Mouse (Mus musculus): ENCODE results near the gene Coasy. TPM values are rescaled to one million over a fixed set of nuclear protein-coding genes. Genes with fewer than 3 reads are reported as not detected.
A peak's percentile ranks its signal among the peaks of the same experiment; 100 is the strongest.

Gene Coasy
- total RNA-seq (2014; fragmentation: Nextera tagmentation) (26.8 and 35.8 TPM in 2 replicates), total RNA-seq (2017) (30.5 and 32.2 TPM in 2 replicates)

DNA sequence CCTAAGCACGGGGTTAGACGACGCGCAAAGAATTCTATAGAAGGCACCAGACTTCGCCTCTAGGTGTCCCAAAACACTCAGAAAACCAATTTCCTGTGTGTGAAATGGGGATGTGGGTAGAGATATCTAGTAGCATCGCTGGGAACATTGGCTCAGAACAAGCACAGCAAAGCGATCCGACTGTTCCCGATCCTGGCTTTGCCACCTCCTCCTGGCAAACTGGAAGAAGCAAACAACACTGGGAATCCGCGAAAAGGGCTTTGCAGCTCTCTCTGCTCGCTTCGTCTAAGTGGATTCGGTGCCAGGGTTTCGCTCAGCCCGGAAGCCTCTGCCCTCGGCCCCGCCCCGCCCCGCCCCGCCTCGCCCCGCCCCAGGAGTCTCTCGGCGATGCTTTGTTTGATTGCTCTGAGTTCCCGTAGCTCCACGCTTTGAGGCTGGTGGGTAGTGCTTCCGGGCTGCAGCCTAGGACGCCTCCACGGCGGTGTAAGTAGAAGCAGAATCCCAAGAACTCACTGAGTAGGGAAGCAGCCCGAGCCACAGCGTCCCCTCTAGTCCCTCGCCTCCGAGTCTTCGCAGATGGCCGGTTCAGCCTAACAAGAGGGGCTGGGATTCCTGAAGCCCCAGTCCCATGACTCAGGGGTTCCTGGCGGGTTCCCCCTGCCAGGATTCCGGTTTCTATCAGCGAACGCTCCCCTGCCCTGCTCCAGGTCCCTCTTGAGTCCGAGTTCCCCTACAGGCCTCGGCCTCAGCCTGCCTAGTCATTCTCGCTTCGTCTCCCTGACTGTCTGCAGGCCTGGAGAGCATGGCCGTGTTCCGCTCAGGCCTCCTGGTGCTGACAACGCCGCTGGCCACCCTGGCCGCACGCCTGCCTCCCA is at the start of gene Coasy:
Coasy (plus strand) TSS at position 358 of the 875 bp plus-strand sequence.
- peak; percentile 47 for ATAC-seq (replicated peaks; ENCODE audit: poor library complexity, severe bottlenecking)

DNA sequence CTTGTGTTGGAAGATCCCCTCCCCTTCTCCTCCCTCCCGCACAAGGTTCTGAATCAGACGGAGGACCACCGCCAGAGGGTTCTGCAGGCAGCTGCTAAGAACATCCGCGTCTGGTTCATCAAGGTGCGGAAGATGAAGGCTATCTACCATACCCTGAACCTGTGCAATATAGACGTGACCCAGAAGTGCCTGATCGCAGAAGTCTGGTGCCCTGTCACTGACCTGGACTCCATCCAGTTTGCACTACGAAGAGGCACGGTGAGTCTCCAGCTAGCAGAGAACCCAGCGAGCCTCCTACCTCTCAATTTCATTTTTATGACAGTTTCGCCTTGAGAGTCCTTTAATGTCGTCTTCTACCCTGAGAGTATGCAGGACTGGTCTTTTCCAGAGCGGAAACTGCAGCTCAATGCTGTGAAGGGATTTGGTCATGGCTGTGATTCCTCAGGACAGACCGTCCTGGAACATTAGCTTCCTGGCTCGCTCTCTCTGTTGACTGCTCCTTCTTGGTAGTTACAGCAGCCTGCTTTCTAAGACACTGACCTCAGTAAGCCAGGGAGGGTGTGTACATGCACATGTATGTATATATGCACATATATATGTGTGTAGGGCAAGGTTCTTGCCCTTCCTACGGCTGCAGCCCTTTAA is 48.4 kb upstream of the Coasy start:
- ATAC-seq (replicated peaks; ENCODE audit: poor library complexity, severe bottlenecking), result no peak

DNA sequence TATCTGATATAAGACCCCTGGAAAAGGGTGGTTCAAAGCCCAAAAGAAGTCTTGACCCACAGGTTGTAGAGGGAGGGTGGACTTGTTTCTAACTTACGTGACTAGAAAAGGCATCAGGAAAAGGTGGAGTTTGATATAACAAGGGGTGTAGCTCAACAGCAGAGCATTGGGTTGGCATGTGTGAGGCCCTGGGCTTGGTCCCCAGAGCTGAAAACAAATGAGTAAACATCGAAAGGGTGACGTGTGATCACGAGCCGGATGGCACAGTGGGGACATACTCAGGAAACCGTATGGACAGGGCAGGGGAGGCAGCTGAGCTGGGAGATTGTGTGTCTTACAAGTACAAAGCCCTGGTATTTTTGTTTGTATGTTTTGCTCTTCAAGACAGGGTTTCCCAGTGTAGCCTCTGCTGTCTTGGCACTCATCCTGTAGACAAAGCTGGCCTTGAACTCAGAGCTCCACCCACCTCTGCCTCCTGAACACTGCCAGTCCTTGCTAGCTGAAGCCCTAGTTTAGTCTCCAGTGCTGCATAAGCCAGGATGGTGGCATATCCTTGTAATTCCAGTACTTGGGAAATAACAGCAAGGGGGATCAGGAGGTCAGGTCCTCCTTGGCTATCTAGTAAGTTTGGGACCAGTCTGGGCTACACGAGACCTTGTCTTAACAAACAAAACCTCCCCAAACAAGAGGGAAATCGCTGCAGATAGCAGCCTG is 47.6 kb upstream of the Coasy start:
- ATAC-seq (replicated peaks; ENCODE audit: poor library complexity, severe bottlenecking), result no peak

DNA sequence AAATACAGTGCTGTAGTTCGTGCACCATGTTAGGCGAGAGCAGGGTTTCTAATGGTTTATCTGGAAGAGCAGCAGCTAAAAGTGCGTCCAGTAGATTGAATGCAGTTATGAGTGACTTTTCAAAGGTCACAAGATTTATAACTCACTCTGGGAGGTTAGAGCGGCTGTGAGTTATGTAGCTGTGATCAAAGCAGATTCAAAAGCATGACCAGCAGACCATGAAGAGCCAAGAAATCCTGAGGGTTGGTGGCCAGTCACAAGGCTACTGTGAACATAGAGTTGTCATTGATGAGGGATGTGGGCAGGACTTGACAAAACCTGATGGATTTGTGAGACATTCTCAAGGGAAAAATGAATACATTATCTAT is 47.1 kb upstream of the Coasy start:
- ATAC-seq (replicated peaks; ENCODE audit: poor library complexity, severe bottlenecking), result no peak

DNA sequence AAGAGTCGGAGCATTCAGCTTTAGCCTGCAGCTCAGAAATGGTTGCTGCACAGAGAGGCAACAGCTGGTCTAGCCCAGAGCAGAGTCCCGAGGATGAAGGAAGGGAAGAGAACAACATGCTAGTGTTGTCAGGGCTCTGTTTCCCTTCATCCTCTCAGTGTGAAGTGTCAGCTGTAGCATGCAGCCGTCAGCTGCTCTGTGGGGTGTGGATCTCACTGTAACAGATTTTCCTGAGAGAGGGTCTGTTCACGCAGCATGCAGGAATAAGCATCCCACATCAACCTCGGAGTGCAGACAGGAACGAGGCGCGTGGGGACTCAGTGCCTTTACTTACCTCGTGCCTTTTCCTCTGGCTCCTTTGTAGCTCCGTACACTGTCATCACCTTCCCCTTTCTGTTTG is 44.6 kb upstream of the Coasy start:
- no peak for ATAC-seq (replicated peaks; ENCODE audit: poor library complexity, severe bottlenecking)

DNA sequence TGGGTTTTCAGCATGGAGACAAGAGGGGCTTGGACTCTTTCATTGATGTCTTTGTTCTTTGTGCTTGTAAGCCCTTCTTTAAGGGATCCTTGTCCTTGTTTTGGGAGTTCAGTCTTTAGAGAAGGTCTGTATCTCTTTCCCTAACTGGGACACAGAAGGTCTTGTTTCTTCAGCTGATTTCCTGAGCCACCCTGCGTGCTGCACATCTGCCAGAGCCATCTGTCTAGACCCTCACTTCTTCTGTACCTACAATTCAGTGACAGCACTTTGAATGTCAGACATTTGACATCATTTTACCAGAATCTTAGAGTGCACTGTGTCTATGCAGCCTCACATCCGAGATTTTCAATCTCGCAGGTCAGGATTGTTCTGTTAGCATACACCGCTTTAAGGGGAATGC is 36.5 kb upstream of the Coasy start:
- ATAC-seq (replicated peaks; ENCODE audit: poor library complexity, severe bottlenecking), result no peak

DNA sequence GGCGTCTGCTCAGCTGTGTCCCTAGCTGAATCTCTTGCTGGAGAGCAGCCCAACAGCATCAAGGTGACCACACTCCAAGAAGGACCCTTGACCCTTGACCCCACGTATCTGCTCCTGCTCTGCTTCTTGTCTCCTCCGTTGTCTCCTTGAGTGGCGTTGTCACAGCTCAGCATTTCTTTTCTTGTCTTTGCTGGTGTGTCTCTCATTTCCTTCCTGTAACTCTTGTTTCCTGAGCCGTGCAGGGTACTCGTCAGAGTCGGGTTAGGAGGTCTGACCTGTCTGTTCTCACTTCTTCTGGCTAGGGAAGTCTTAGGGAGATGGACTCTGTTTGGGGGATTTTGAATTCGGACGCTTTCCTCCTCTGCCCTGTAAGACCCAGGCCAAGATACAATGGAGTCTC is 35.9 kb upstream of the Coasy start:
- no peak for ATAC-seq (replicated peaks; ENCODE audit: poor library complexity, severe bottlenecking)

DNA sequence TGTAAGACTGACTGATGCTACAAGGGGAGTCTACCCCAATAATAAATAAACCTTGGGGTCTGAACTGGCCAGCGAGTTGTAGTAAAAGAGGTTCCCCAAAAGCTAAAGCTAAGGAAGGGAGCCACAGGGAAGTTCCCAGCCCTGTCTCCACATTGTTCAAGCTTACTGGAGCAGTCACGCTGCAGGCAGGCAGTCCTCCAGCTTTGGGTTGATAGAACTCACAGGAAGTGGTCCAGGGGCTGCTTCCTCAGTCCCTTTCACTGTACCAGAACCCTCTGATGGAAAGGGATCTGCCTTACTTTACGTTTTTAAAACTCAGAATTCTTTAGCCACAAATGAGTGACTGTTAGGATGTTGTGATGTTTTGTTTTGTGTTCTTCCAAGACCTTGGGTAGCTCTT is 34.9 kb upstream of the Coasy start:
- 0 out of 2 replicates have a peak, but pooled peaks have one; percentile 25 for ATAC-seq (replicated peaks; ENCODE audit: poor library complexity, severe bottlenecking)

DNA sequence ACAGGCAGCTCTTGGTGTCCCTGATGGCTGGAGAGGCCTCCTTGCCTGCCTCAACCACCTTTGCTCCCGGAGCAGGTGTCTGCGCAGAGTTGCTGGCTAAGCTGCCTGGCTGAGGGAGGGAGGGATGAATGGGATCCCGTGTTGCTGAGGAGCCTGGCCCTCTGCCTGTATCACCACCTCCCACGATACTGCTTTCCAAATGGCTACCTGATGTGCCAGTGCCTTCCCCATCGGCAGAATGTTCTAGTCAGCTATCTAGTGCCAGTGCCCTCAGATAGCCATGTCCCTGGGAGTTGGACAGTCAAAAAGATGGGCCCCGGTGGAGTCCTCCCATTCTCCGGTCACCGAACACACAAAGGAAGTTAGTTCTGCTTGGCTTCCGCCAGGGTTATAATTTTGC is 32.0 kb upstream of the Coasy start:
- no peak for ATAC-seq (replicated peaks; ENCODE audit: poor library complexity, severe bottlenecking)

DNA sequence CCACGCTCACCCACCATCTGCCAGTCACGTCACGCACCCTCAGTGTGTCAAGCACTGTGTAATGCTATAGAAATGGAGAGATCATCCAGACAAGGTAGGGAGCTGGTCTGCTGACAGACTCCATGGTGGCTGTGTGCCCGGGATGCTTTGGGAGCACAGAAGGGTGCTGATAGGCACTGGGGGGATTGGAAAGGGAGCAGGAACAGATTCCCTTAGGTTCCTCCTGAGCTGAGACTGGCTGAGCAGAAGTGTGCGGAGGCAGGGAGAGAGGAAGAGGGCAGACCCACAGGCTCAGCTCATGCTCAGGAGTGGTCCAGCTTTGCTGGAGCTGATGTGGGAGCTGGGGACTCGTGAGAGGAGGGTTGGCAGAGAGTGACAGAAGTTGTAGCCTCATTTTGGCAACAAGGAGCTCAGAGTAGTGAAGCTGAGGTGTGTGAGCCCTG is 31.3 kb upstream of the Coasy start:
- ATAC-seq (replicated peaks; ENCODE audit: poor library complexity, severe bottlenecking), result no peak

DNA sequence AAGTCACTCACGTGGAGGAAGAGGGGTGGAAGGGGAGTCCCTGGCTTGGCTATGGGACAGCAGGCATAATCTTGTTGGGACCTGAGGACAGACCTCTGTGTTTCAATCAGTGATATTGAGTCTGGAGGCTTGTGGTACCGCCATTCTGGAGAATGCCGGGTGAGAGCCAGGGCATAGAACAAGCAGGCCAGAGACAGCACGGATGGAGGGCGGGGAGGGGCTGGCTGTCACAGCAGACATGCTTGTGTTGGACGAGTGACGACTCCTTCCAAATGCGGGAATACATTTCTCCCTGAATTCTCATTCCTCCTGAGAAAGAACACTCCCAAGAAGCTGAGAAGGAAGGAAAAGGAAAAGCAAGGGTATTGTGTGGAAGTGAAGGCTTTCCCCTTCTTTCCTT is 30.7 kb upstream of the Coasy start:
- no peak for ATAC-seq (replicated peaks; ENCODE audit: poor library complexity, severe bottlenecking)

DNA sequence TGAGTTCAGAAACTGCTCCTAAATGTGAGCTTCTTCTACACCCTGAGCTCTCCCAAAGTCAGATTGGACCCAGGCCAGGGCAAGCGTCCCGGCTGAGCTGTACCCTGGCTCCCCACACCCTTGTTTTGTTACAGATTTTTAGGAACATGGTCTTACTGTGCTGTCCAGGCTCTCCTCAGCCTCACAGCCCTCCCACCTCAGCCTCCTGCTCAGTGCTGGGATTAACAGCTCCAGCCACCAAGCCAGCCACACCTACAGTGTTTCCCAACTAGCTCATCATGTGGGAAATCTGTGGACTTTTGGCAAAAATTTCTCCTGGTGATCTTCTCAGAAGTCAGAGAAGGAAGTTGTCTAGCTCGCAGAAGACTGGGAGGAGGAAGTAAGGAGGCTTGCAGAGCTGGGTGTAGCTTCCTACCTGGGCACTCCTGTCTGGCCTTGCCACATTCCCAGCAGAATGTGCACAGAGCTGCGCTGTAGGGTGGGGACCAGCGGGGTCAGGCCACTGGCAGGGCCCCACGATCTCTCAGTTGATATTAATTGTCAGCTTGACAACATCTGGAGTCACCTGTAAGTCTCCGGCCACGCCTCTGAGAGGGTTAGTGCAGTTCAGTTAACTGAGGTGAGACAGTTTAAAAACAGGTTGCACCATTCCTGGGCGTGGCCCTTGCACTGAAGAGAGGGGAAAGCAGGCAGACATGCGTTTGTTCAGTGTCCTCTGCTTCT is 29.5 kb upstream of the Coasy start:
- ATAC-seq (replicated peaks; ENCODE audit: poor library complexity, severe bottlenecking), result peak; percentile 21; the same call in 1 of the 2 replicates

DNA sequence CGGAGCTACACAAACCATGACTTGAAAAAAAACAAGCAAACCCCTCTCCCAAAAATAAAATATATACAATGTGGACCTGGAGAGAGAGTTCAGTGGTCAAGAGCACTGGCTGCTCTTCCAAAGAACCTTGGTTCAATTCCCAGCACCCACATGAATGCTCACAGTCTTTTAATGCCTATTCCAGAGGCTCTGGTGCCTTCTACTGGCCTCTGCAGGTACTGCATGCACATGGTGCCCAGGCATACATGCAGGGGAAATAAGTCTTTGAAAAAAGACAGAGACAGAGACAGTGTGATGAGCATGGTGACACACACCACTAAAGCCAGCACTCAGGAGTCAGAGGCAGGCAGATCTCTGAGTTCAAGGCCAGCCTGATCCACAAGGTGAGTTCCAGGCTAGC is 28.4 kb upstream of the Coasy start:
- ATAC-seq (replicated peaks; ENCODE audit: poor library complexity, severe bottlenecking), result no peak

DNA sequence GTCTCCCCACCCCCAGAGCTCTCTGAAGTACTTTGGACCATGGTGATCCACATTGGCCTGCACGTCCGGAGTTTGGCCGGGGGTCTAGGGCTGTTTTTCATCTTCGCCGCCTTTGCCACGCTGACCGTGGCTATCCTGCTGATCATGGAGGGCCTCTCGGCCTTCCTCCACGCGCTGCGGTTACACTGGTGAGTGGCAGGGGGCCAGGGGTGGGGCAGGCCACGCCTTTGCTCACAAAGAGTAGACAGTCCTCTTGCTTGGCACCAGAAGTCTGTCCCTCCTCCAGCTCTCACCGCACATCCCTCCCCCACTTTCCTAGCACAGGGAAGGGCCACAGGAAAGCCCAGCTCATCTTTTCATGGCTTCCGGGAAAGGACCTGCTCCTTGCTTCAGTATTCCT is 26.9 kb upstream of the Coasy start:
- no peak for ATAC-seq (replicated peaks; ENCODE audit: poor library complexity, severe bottlenecking)

DNA sequence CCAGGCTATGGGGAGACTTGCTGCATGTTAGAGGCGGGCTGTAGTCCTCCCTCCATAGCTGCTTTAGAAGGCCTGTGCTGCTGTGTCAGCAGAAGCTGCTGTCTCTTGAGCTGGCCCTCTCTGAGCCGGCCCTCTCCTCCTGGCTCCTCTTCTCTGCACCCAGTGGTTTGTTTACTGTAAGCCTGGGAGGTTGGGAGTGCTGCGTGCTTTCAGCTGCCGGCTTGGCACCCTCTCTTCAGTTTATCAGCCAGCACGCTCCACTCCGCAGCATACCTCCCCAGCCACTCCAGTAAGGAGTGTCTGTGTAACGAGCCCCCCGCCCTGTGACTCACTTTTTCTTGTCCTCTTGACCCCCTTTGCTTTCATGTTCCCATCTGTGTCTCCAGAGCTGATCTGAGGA is 25.5 kb upstream of the Coasy start:
- no peak for ATAC-seq (replicated peaks; ENCODE audit: poor library complexity, severe bottlenecking)

DNA sequence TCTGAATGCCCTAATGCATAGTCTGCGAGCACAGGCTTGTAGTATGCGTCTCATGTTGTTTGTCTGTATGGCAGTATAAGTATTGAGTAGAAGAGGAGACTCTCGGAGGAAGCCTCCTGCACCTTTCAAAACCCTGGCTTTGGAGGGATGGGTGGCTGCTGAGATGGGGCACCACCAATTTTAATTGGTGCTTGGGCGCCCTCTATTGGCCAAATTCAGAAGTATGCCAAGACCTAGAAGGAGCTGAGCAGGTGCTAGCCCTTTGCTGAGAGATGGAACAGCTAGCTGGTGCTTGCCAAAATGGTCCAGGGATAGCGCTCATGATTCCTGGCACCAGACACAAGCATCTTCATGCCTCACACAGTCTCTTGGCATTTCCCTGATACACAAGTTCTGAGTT is 24.5 kb upstream of the Coasy start:
- peak; percentile 56 for ATAC-seq (replicated peaks; ENCODE audit: poor library complexity, severe bottlenecking)

DNA sequence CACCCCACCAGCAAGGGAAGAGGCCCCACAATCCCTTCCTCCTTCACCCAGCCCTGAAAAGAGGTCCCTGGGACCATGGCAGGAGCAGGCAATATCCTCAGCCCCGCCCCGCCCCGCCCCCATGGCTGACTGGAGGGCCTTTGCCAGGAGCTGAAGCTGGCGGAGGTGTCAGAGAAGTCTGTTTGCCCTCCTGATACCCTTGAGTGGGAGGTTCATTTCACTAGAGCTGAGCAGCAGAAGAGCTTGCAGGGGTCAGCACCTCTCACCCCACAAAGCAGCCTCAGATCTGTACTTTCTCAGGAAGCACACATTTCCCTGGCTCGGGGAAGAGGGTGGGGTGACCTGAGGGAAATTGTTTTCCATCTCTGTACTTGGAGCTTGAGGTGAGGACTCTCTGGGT is 23.6 kb upstream of the Coasy start:
- no peak for ATAC-seq (replicated peaks; ENCODE audit: poor library complexity, severe bottlenecking)

DNA sequence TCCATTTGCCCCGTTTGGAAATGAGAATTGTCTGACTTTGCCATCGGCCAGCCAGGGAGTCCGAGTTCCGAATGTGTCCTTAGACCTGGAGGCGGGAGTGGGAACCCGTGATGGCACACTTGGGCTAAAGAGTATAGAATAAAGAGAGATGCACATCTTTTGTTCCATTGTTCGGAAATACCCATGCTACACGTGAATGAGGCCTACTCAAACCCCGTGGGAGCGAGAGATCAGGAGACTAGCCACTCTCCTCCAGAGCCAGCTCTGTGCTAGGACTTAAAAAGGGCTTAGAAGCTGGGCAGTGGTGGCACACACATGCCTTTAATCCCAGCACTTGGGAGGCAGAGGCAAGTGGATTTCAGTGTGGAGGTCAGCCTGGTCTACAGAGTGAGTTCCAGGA is 22.9 kb upstream of the Coasy start:
- ATAC-seq (replicated peaks; ENCODE audit: poor library complexity, severe bottlenecking), result no peak

DNA sequence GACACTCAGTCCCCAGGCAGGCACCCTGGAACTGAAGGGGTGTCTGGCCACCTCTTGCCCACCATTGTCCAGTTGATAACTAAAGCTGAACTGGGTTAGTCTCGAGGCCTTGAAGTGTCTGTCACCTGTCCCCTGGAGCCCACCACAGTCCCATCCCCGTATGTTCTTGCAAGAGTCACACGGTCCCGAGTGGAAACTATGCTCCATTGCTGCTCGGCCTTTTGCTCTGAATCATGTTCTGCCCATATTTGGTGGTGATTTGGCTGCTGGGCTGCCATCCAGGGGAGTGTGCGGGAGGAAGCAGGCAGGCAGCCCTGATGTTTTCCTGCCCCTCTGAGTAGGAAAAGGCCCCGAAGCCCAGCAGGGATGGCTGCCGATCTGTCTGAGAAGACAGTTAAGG is 22.2 kb upstream of the Coasy start:
- ATAC-seq (replicated peaks; ENCODE audit: poor library complexity, severe bottlenecking), result no peak

DNA sequence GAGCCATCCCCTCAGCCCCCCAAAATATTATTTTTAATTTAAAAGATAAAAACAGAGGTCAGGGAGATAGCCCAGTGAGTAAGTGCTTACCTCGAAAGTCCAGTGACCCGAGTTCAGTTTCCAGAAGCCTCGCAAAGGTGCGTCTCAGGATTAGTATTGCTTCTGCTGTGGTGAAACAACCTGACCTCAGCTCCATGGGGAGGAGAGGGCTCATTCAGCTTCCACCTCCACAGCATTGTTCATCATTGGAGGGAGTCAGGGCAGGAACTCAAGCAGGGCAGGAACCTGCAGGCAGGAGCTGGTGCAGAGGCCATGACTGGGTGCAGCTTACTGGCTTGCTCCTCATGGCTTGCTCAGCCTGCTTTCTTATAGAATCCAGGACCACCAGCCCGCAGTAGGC is 21.3 kb upstream of the Coasy start:
- no peak for ATAC-seq (replicated peaks; ENCODE audit: poor library complexity, severe bottlenecking)

Data from granulocyte monocyte progenitor cell, adult 5-6 weeks (primary cell).